Mouse (Mus musculus) thymus, postnatal 25 days (tissue): Measurements from ENCODE around the gene Srek1.
A peak's percentile ranks its signal among the peaks of the same experiment; 100 is the strongest.

Source experiments
- DNase-seq: peaks from one replicate; pipeline ENCODE4 v3.0.0; 2022

Gene Srek1

GRCm38 (mm10) chr13:103774119-103774757, at the start of gene Srek1:
Gene Srek1 (minus strand): TSS chr13:103774608.
- DNase-seq, result peak; percentile 90

GRCm38 (mm10) chr13:103822270-103822669, 47.9 kb upstream of the Srek1 start:
- no peak for DNase-seq

DNA sequence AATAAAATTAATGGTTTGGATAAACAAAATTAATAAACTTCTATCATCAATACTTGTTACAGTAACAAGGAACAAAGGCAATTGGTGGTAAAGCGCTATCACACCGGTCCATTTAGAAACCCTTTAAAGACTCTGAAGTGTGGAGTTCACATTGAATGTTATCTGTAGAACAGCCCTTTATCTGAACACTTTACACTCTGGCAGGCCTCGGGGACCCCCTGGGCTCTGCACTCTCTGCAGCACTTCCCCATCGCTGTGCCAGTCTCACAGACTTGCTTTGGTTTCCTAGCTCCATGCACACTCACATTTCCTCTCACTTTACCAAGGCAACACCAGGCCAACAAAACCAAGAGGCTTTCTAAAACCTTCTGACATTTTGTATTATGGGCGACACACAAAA, 45.0 kb upstream of the Srek1 start:
- no peak for DNase-seq

DNA sequence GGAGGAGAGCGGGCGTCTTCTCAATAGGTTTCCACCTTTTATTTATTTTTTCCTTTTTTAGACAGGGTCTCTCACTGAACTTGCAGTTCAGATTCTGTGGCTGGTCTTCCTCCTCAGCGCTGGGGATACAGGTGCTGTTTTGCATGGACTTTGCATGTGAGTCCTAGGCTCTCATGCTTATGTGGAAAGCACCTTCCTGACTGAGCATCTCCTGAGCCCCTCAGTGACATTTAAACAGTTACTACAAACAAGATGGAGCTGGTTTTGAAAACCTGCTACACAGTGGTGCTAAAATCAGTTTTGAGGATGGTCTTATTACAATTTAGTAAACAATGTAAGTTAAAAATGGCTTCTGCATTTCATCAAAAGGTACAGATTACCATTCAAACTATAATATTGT, 43.5 kb upstream of the Srek1 start:
- DNase-seq, result no peak

DNA sequence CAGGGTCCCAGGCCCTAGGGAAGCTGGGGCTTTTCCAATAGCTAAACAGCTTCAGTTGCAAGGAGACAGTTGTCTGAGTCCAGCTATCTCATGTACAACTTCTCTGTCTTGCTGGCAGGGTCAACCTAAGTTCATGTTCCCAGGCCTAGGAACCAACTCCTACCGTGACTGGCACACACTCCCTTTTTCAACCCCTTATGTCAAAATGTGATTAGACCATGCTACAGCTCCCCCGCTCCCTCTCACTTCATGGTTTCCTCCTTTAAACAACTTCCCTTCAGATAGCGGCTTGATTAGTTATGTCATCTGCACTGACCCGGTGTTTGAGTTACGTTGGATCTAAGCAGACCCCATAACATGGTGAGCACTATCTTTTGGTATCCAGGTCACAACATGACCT, 33.1 kb upstream of the Srek1 start:
- DNase-seq, result no peak

DNA sequence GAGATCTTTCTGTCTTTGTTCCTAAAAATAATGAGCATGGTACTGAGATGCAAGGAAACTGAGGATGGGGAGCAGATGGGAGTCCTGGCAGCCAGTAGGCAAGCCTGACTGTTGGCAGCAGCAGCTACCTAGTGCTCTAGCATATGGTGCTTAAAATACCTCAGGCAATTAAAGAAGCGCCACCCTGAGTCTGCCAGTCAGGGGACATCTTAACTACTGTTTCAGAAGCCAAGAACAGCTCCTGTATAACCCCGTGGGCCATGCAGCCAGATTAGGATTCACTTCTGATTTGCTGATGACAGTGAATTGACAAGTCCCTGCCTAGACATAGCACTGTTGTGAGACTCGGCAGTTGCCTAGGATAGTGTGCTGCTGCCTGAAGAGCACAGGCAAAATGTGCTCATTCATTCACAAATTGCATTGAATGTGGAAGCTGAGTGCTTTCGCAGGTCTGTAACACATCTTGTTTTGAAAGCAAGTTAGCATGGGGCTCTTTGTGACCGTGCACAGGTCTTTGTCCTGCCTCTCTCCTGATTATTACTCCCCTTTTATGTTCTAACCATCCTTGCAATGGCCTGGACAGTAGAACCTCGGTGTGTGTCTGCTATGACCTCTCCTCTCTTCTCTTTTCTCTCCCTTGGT, 31.9 kb upstream of the Srek1 start:
- DNase-seq, result no peak

- no peak for DNase-seq
Measured at GRCm38 (mm10) chr13:103803721-103804120, 29.3 kb upstream of the Srek1 start.

DNA sequence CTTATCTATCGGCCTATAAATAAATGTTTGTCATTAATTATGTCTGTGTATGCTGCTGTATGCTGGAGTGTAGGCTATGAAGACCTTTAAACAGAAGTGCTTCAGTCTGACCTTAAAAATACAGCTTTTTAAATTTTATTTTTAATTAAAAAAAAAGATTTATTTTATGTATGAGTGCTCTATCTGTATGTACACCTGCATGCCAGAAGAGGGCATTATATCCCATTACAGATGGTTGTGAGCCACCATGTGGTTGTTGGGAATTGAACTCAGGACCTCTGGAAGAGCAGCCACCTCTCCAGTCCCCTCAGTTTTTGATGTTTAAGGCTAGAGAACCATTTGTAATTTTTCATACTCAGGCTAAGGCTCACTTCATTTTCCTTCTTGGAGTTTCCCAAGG, 26.6 kb upstream of the Srek1 start:
- no peak for DNase-seq

DNA sequence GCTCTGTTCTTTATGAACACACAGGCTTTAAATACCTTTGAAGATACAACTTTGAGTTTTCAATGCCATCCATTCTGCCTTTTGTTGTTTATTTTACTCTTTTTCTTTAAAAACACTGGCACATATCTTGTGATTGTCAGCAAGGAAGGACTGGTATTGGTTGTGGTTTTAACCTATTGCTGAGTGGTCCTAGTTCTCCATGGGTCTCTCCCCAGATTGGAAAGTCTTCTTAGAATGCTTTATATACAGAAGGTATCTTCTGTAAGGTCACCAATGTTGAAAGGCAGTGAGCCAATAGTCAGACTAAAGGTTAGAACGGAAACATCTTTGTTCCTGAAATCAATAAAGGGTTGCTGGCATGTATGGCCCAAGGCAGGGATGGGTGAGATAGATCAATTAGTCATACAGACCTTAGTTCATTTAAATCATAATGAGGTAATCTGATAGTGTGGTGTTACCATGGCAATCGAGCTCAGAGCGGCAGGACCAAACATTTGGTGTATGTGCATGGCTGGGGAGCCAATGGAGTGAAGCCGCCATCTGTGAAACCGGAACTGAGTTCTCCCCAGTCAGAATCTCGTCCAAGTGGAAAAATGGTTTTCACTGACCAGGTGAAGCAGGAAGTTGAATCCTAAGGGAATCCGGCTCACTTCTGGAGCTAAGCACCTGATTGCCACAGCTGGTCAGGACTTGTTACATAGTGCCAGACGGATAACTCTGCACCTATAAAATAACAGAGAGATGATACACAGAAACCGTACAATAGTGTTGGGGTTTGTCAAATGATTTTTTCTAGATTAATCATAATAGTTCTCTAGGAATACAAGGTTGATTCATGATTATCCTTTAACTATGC, 20.5 kb upstream of the Srek1 start:
- no peak for DNase-seq

- DNase-seq, result peak; percentile 49
Measured at GRCm38 (mm10) chr13:103779922-103780585, 5.6 kb upstream of the Srek1 start.

- DNase-seq, result no peak
Measured at GRCm38 (mm10) chr13:103777126-103777525, 2.7 kb upstream of the Srek1 start.

DNA sequence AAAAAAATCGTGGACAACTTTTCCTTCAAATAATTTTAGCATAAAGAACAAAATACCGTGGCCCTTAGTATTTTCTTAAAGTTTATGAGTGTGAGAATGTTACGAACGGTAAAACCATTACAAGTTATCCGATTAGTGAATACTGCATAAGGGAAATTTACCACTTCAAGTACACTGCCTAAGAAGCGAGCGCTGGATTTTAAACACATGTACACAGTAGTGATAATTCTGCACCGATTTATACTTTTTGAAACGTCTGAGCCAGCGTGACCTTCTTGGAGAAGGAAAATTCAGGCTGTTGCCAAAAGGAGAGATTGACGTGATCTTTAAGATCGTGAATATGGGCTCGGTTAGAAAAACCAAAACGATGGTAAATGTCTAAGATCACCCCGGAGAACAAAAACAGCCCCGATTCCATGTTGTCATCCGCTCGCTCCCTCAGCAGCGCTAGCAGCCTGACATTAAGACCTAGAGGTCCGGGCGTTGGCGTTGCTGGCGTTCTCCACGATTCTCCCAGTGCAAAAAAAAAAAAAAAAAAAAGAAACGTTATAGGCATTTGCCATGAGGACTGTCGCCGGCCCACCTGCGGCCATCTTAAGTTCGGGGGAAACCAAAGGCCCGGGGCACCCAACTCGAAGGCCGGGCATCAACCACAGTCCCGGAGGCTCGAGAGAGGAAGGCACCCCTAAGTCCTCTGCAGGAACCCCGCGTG, 845 bp downstream of the Srek1 start:
- no peak for DNase-seq

GRCm38 (mm10) chr13:103772917-103773316, 1.5 kb downstream of the Srek1 start:
- DNase-seq, result no peak

- no peak for DNase-seq
Measured at GRCm38 (mm10) chr13:103770821-103771220, 3.6 kb downstream of the Srek1 start.

GRCm38 (mm10) chr13:103767935-103768334, 6.5 kb downstream of the Srek1 start:
- no peak for DNase-seq

DNA sequence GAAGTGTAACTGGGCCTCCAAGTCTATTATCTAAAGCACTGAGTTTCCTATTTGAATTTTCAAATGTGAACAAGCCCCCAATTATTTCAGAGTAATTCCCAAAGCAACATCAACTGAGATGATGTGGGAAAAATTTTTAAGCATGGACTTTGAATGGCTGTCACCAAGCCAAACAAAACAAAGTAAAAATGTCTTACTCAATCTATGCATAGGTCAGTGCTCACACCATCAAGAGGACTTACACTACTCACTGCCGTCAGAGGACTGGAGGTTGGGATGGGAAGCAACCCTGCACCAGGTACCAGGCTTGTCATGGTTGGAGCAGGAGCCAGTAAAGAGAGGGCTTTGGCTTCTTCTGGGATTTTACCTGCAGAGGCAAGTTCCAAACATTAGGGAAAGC, 10.8 kb downstream of the Srek1 start:
- DNase-seq, result no peak

DNA sequence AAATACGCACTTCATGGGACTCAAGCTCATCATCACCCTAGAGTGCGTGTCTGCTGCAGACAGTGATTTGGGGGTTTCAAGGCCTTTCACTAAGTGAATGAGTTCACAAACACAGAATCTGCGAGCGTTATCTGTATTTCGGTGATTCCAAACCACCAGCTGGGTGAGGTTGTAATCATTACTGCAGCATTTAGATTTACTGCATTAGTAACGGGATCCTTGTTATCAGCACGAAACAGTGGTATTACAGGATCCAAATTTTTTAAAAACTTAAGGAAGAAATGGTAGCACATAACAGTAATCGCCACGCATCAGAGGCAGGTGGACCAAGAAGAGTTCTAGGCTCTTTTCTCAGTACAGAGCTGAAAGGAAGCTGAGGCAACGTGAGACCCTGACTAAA, 12.4 kb downstream of the Srek1 start:
- no peak for DNase-seq

- DNase-seq, result no peak
Measured at GRCm38 (mm10) chr13:103751421-103751820, 23.0 kb downstream of the Srek1 start.

- no peak for DNase-seq
Measured at GRCm38 (mm10) chr13:103745688-103746087, 28.7 kb downstream of the Srek1 start.

GRCm38 (mm10) chr13:103745160-103745559, 29.2 kb downstream of the Srek1 start:
- DNase-seq, result no peak

GRCm38 (mm10) chr13:103735330-103736007, 38.9 kb downstream of the Srek1 start:
- DNase-seq, result no peak

DNA sequence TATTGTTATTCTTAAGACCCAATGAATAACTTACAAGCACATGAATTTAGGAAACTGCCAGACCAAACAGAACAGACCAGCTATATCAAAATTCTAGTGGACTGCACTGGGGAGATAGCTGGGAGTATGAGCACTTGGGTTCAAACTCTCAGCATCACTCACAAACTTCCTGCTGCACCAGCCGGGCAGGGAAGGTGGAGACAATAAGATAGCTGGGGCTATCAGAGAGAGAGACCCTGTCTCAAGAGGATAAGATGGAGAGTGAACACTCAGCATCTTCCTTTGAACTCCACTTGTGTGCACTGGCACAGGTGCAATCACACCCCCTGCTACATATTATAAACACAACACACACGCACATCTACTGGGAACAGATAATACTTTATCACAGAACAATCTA, 47.5 kb downstream of the Srek1 start:
- no peak for DNase-seq
